Mouse (Mus musculus): ENCODE measurements around the gene Pgm5. TPM values are rescaled to one million over a fixed set of nuclear protein-coding genes. Genes with fewer than 3 reads are reported as not detected.

Pgm5 gene
- polyA plus RNA-seq, 1 experiment = 18.3 TPM

GRCm38 (mm10) chr19:24677242-24677984 lies 184.2 kb downstream of the Pgm5 start:
- Histone ChIP-seq H3K27ac (ENCODE audit: insufficient read depth, low read depth, low read length) (no peak overlapping the region), H3K36me3 (ENCODE audit: control insufficient read depth, insufficient read depth, low read length) (peaks cover 1% of the 10 kb centered on the region; the same call in 1 of the 2 replicates), H3K27me3 (ENCODE audit: control insufficient read depth, insufficient read depth, low read length) (no peaks in the 10 kb centered on the region), H3K4me1 (ENCODE audit: control insufficient read depth, insufficient read depth, insufficient read length, low read length) (peaks cover 30% of the 10 kb centered on the region; the same call in 1 of the 2 replicates), H3K4me3 (ENCODE audit: low read depth, low read length) (no peak overlapping the region)
- WGBS = 81% methylated on average over 8 of the region's 8 CpGs
- TF ChIP-seq POLR2A (IDR thresholded peaks at IDR 0.05; ENCODE audit: low read depth, low read length) = no peak

DNA sequence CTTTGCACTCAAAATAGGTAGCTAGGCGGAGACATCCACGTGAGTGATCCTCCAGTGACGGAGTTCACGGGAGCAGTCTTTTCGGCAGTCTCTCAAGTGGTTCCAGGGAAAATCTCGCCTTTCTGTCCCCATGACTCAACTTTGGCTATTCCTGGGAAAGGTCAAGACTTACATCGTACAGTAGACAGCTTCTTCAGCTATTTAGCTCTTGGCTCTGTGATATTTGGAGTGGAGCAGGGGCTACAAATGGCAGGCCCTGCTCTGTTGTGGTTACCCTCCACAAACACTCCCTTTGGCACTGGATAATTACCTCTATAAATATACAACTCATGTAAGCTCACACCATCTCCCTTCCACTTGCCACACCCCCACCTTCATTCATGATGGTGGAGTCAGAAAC lies 185.2 kb downstream of the Pgm5 start:
- no peak overlapping the region for H3K27ac ChIP-seq (ENCODE audit: insufficient read depth, low read depth, low read length)
- H3K4me3 ChIP-seq (ENCODE audit: low read depth, low read length) = no peak overlapping the region
- H3K36me3 ChIP-seq (ENCODE audit: control insufficient read depth, insufficient read depth, low read length) = peaks cover 1% of the 10 kb centered on the region; the same call in 1 of the 2 replicates
- 79% methylated on average over 7 of the region's 7 CpGs for WGBS
- peaks cover 26% of the 10 kb centered on the region; the same call in 1 of the 2 replicates for H3K4me1 ChIP-seq (ENCODE audit: control insufficient read depth, insufficient read depth, insufficient read length, low read length)
- no peaks in the 10 kb centered on the region for H3K27me3 ChIP-seq (ENCODE audit: control insufficient read depth, insufficient read depth, low read length)
- TF ChIP-seq POLR2A (IDR thresholded peaks at IDR 0.05; ENCODE audit: low read depth, low read length) = no peak
- TF ChIP-seq CTCF (IDR thresholded peaks at IDR 0.05; ENCODE audit: extremely low read depth, insufficient read length, insufficient replicate concordance, low read depth, low read length) = no peak

- TF ChIP-seq CTCF (IDR thresholded peaks at IDR 0.05; ENCODE audit: extremely low read depth, insufficient read length, insufficient replicate concordance, low read depth, low read length) = 0 out of 2 replicates have a peak, but pooled peaks have one; percentile 11
- no peak for TF ChIP-seq POLR2A (IDR thresholded peaks at IDR 0.05; ENCODE audit: low read depth, low read length)
- 20% methylated on average over 4 of the region's 4 CpGs for WGBS
- Histone ChIP-seq H3K27me3 (ENCODE audit: control insufficient read depth, insufficient read depth, low read length) (no peaks in the 10 kb centered on the region), H3K4me1 (ENCODE audit: control insufficient read depth, insufficient read depth, insufficient read length, low read length) (peaks cover 14% of the 10 kb centered on the region; the same call in 1 of the 2 replicates), H3K36me3 (ENCODE audit: control insufficient read depth, insufficient read depth, low read length) (peaks cover 1% of the 10 kb centered on the region; the same call in 1 of the 2 replicates), H3K27ac (ENCODE audit: insufficient read depth, low read depth, low read length) (peak within 1 kb of the TSS; percentile 58), H3K4me3 (ENCODE audit: low read depth, low read length) (peak within 1 kb of the TSS; percentile 50)
Observed at GRCm38 (mm10) chr19:24673762-24674161, 187.9 kb downstream of the Pgm5 start, which contains the start of gene Tmem252. Tmem252 (plus strand) TSS chr19:24674008.

GRCm38 (mm10) chr19:24673331-24673730 lies 188.3 kb downstream of the Pgm5 start:
- H3K4me1 ChIP-seq (ENCODE audit: control insufficient read depth, insufficient read depth, insufficient read length, low read length) = peaks cover 14% of the 10 kb centered on the region; the same call in 1 of the 2 replicates
- no peaks in the 10 kb centered on the region for H3K27me3 ChIP-seq (ENCODE audit: control insufficient read depth, insufficient read depth, low read length)
- peak overlapping the region; percentile 13; the same call in 1 of the 2 replicates for H3K27ac ChIP-seq (ENCODE audit: insufficient read depth, low read depth, low read length)
- peaks cover 1% of the 10 kb centered on the region; the same call in 1 of the 2 replicates for H3K36me3 ChIP-seq (ENCODE audit: control insufficient read depth, insufficient read depth, low read length)
- no peak overlapping the region for H3K4me3 ChIP-seq (ENCODE audit: low read depth, low read length)
- no peak for TF ChIP-seq POLR2A (IDR thresholded peaks at IDR 0.05; ENCODE audit: low read depth, low read length)
- TF ChIP-seq CTCF (IDR thresholded peaks at IDR 0.05; ENCODE audit: extremely low read depth, insufficient read length, insufficient replicate concordance, low read depth, low read length) = no peak
- WGBS = 21% methylated on average over 10 of the region's 10 CpGs

GRCm38 (mm10) chr19:24672366-24672960 lies 189.2 kb downstream of the Pgm5 start:
- no peak for TF ChIP-seq CTCF (IDR thresholded peaks at IDR 0.05; ENCODE audit: extremely low read depth, insufficient read length, insufficient replicate concordance, low read depth, low read length)
- TF ChIP-seq POLR2A (IDR thresholded peaks at IDR 0.05; ENCODE audit: low read depth, low read length) = no peak
- Histone ChIP-seq H3K27ac (ENCODE audit: insufficient read depth, low read depth, low read length) (no peak overlapping the region), H3K4me3 (ENCODE audit: low read depth, low read length) (no peak overlapping the region), H3K4me1 (ENCODE audit: control insufficient read depth, insufficient read depth, insufficient read length, low read length) (peaks cover 14% of the 10 kb centered on the region; the same call in 1 of the 2 replicates), H3K27me3 (ENCODE audit: control insufficient read depth, insufficient read depth, low read length) (no peaks in the 10 kb centered on the region), H3K36me3 (ENCODE audit: control insufficient read depth, insufficient read depth, low read length) (no peaks in the 10 kb centered on the region)
- WGBS = 46% methylated on average over 10 of the region's 10 CpGs

GRCm38 (mm10) chr19:24671571-24671970 lies 190.1 kb downstream of the Pgm5 start:
- no peak overlapping the region for H3K4me3 ChIP-seq (ENCODE audit: low read depth, low read length)
- peaks cover 14% of the 10 kb centered on the region; the same call in 1 of the 2 replicates for H3K4me1 ChIP-seq (ENCODE audit: control insufficient read depth, insufficient read depth, insufficient read length, low read length)
- H3K27ac ChIP-seq (ENCODE audit: insufficient read depth, low read depth, low read length) = no peak overlapping the region
- TF ChIP-seq POLR2A (IDR thresholded peaks at IDR 0.05; ENCODE audit: low read depth, low read length) (no peak), CTCF (IDR thresholded peaks at IDR 0.05; ENCODE audit: extremely low read depth, insufficient read length, insufficient replicate concordance, low read depth, low read length) (no peak)
- H3K36me3 ChIP-seq (ENCODE audit: control insufficient read depth, insufficient read depth, low read length) = no peaks in the 10 kb centered on the region
- 67% methylated on average over 3 of the region's 3 CpGs for WGBS
- H3K27me3 ChIP-seq (ENCODE audit: control insufficient read depth, insufficient read depth, low read length) = no peaks in the 10 kb centered on the region

DNA sequence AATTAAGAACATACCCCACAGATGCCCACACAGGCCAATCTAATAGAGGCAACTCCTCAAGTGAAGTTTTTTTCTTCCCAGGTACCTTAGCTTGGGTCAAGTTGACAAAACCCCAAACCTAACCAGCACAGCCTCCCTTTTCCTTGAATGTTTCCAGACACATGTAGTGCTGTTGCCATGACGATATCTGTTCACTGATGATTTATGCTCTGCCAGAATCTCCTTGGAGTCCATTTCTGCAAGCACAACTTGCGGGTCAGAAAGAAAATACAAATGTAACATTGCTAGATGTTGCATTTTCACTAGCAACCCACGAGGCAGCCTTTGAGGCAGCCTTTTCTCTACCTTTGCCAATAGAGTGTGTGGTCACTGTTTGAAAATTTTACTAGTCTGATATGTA lies 194.1 kb downstream of the Pgm5 start:
- TF ChIP-seq POLR2A (IDR thresholded peaks at IDR 0.05; ENCODE audit: low read depth, low read length) = no peak
- TF ChIP-seq CTCF (IDR thresholded peaks at IDR 0.05; ENCODE audit: extremely low read depth, insufficient read length, insufficient replicate concordance, low read depth, low read length) = no peak
- 88% methylated on average over 3 of the region's 3 CpGs for WGBS
- Histone ChIP-seq H3K4me1 (ENCODE audit: control insufficient read depth, insufficient read depth, insufficient read length, low read length) (no peaks in the 10 kb centered on the region), H3K27me3 (ENCODE audit: control insufficient read depth, insufficient read depth, low read length) (no peaks in the 10 kb centered on the region), H3K36me3 (ENCODE audit: control insufficient read depth, insufficient read depth, low read length) (no peaks in the 10 kb centered on the region), H3K27ac (ENCODE audit: insufficient read depth, low read depth, low read length) (no peak overlapping the region), H3K4me3 (ENCODE audit: low read depth, low read length) (no peak overlapping the region)
